Mouse (Mus musculus) MEL (cell line): Measurements from ENCODE around the gene Sh2d3c.

Experiments
- CTCF ChIP-seq, 3 experiments: IDR thresholded peaks in 2 of 3; conservative IDR thresholded peaks in 1 of 3; 2 replicates each; pipeline ENCODE4 v1.5.1; 2011 to 2012; ENCODE audit warnings: low read length in 3 of 3, low read depth in 2 of 3, mild to moderate bottlenecking in 2 of 3, improper control_type of control experiment in 1 of 3, inconsistent platforms in 1 of 3, mixed read lengths in 1 of 3, moderate library complexity in 1 of 3; ENCODE audit not compliant: control insufficient read depth in 1 of 3, insufficient read depth in 1 of 3, poor library complexity in 1 of 3, severe bottlenecking in 1 of 3
- GATA1 ChIP-seq: IDR thresholded peaks from 2 replicates; pipeline ENCODE4 v1.6.1; 2011; ENCODE audit warnings: low read depth, low read length, improper control_type of control experiment
- KAT2A ChIP-seq: conservative IDR thresholded peaks from 2 replicates; pipeline ENCODE4 v1.6.1; 2012; ENCODE audit warnings: low read depth, low read length, improper control_type of control experiment, inconsistent platforms
- MAX ChIP-seq: IDR thresholded peaks from 2 replicates; pipeline ENCODE4 v1.6.1; 2011; ENCODE audit warnings: low read length, improper control_type of control experiment
- MYC ChIP-seq: IDR thresholded peaks from 2 replicates; pipeline ENCODE4 v1.6.1; 2011; ENCODE audit warnings: low read depth, mild to moderate bottlenecking, low read length, improper control_type of control experiment, moderate library complexity
- POLR2A ChIP-seq, 2 experiments: IDR thresholded peaks; 2 replicates each; pipeline ENCODE4 v1.6.1; 2011 to 2012; ENCODE audit warnings: low read length in 2 of 2, mild to moderate bottlenecking in 2 of 2, control low read depth in 1 of 2, improper control_type of control experiment in 1 of 2, low read depth in 1 of 2, moderate library complexity in 1 of 2; ENCODE audit not compliant: control insufficient read depth in 1 of 2, insufficient read depth in 1 of 2, poor library complexity in 1 of 2
- POLR2AphosphoS5 ChIP-seq: IDR thresholded peaks from 2 replicates; pipeline ENCODE4 v1.6.1; 2012; ENCODE audit warnings: low read depth, borderline replicate concordance, mild to moderate bottlenecking, inconsistent platforms, low read length, moderate library complexity, mixed read lengths
- RCOR1 ChIP-seq: IDR thresholded peaks from 2 replicates; pipeline ENCODE4 v1.6.1; 2012; ENCODE audit warnings: low read depth, mild to moderate bottlenecking, inconsistent platforms, low read length, improper control_type of control experiment
- TCF12 ChIP-seq: IDR thresholded peaks from 2 replicates; pipeline ENCODE4 v1.6.1; 2014; ENCODE audit warnings: low read depth, mild to moderate bottlenecking, inconsistent platforms, low read length, improper control_type of control experiment, moderate library complexity
- USF1 ChIP-seq: IDR thresholded peaks from 2 replicates; pipeline ENCODE4 v1.6.1; 2014; ENCODE audit warnings: low read depth, mild to moderate bottlenecking, inconsistent platforms, low read length, improper control_type of control experiment, moderate library complexity

DNA sequence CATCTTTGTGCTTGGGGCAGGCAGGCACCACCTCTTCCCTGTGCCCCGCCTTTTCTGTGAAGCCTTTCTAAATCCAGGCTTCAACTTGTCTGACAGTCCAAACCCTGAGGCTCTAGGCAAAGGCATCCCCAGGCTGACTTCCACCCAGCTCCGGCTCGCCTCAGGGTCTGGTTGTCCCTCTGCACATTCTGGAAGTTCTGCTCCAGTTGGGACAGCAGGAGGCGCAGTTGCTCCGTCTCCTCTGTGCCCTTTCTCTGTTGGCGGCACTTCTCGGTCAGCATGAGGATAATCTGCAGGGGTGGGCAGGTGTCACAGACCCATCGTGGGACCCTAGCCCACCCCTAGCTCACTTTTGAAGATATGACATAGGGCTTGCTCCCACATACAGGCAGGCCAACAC is 58.3 kb downstream of the Sh2d3c start:
- TF ChIP-seq CTCF (IDR thresholded peaks at IDR 0.05 in 2 of 3, conservative IDR thresholded peaks at IDR 0.05 in 1 of 3; ENCODE audit: control insufficient read depth in 1 of 3, insufficient read depth in 1 of 3, low read depth in 2 of 3, low read length in 3 of 3, poor library complexity in 1 of 3, severe bottlenecking in 1 of 3) (peak; percentile 13 to 59 (median 59); a peak in 5 of 6 replicates), POLR2AphosphoS5 (no peak), GATA1 (no peak), POLR2A (IDR thresholded peaks at IDR 0.05; ENCODE audit: control insufficient read depth in 1 of 2, insufficient read depth in 1 of 2, low read depth in 1 of 2, low read length in 2 of 2, poor library complexity in 1 of 2) (no peak), TCF12 (no peak), MYC (no peak), USF1 (no peak), MAX (no peak), RCOR1 (no peak), KAT2A (no peak)
